Mouse (Mus musculus): ENCODE data around the gene Bex3. TPM values are rescaled to one million over a fixed set of nuclear protein-coding genes. Genes with fewer than 3 reads are reported as not detected.

Gene Bex3
- polyA plus RNA-seq, 2 experiments = 442 to 467 TPM

DNA sequence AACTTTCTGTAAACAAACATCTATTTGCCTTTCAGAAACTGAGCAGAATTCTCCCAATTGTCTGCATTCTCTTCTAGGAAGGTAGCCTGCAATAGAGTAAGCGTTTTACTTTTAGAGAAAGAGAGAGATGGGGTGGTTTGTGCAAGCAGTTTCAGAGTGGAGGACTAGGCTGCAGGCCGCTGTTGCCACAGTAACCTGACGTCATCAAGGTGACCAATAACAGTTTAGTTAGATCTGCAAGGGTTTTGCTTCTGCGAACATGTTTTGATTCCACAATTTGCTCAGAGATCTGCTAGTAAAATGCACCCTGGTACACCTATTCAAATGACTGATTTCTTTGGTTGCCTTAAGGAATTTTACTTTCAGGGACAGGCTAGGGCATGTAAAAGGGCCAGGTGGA, 43.2 kb downstream of the Bex3 start:
- Histone ChIP-seq H3K36me3 (ENCODE audit: control insufficient read depth, insufficient read depth, low read length) (no peaks in the 10 kb centered on the region), H3K27ac (replicated peaks; ENCODE audit: low read depth, low read length) (0 out of 2 replicates have a peak overlapping the region, but pooled peaks have one; percentile 39), H3K27me3 (ENCODE audit: control insufficient read depth, insufficient read depth, low read length) (no peaks in the 10 kb centered on the region), H3K9me3 (ENCODE audit: control insufficient read depth, low read length) (no peaks in the 10 kb centered on the region), H3K4me3 (replicated peaks; ENCODE audit: low read length) (no peak overlapping the region), H3K9ac (ENCODE audit: low read depth, low read length, severe bottlenecking) (no peak overlapping the region), H3K4me2 (replicated peaks; ENCODE audit: low read depth, low read length, severe bottlenecking) (no peak overlapping the region), H3K4me1 (ENCODE audit: control insufficient read depth, insufficient read depth, low read length) (no peaks in the 10 kb centered on the region)
- no peak for ATAC-seq (ENCODE audit: low FRiP score, low read depth)
- peak; percentile 26 for DNase-seq (ENCODE audit: low spot score)
- 31% methylated on average over 4 of the region's 4 CpGs for WGBS
- TF ChIP-seq POLR2A (IDR thresholded peaks at IDR 0.05; ENCODE audit: borderline replicate concordance, extremely low read depth, insufficient read depth, insufficient read length) = no peak

DNA sequence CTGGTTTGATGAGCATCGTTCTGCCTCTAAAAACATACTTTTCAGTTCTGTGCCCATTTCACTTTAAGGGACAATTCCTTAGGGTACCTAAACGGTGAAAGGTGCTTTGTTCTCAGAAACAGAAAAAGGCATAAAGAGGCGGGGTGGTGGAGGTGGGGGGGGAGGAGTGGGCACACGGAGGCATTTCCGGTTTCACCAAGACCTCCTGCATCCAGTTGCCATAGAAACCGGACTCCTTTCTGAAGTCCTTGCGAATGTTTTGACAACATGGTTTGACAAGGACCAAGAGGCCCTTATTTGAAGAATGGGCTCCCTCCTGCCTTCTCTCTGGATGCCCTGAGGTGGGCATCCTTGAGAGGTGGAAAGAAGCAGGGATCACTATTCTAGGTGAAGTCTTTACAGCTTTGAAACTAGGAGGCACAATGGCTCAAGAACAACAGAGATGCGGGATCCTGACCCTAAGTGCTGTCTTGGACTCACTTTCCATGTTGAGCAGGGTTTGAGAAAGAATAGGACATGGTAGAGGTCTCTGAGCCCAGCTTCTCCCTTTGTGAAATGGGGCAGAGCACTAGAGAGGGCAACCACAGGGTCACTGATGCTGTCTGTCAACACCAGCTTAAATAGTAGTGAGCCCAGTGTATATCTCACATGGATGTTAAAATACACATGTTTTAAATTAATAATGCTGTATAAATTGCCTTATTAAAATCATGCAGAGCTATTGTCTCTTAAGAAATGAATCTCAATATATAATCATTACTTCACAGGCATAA, 43.9 kb downstream of the Bex3 start:
- TF ChIP-seq POLR2A (IDR thresholded peaks at IDR 0.05; ENCODE audit: borderline replicate concordance, extremely low read depth, insufficient read depth, insufficient read length) = no peak
- WGBS = 30% methylated on average over 8 of the region's 8 CpGs
- Histone ChIP-seq H3K9ac (ENCODE audit: low read depth, low read length, severe bottlenecking) (no peak overlapping the region), H3K27me3 (ENCODE audit: control insufficient read depth, insufficient read depth, low read length) (no peaks in the 10 kb centered on the region), H3K4me2 (replicated peaks; ENCODE audit: low read depth, low read length, severe bottlenecking) (no peak overlapping the region), H3K9me3 (ENCODE audit: control insufficient read depth, low read length) (no peaks in the 10 kb centered on the region), H3K36me3 (ENCODE audit: control insufficient read depth, insufficient read depth, low read length) (no peaks in the 10 kb centered on the region), H3K4me1 (ENCODE audit: control insufficient read depth, insufficient read depth, low read length) (no peaks in the 10 kb centered on the region), H3K4me3 (replicated peaks; ENCODE audit: low read length) (no peak overlapping the region), H3K27ac (replicated peaks; ENCODE audit: low read depth, low read length) (no peak overlapping the region)
- ATAC-seq (ENCODE audit: low FRiP score, low read depth) (no peak), DNase-seq (ENCODE audit: low spot score) (no peak)

GRCm38 (mm10) chrX:136319953-136320352, 49.9 kb downstream of the Bex3 start:
- H3K4me3 ChIP-seq (replicated peaks; ENCODE audit: low read length) = no peak overlapping the region
- H3K36me3 ChIP-seq (ENCODE audit: control insufficient read depth, insufficient read depth, low read length) = no peaks in the 10 kb centered on the region
- 66% methylated on average over 4 of the region's 4 CpGs for WGBS
- no peak for TF ChIP-seq POLR2A (IDR thresholded peaks at IDR 0.05; ENCODE audit: borderline replicate concordance, extremely low read depth, insufficient read depth, insufficient read length)
- H3K9ac ChIP-seq (ENCODE audit: low read depth, low read length, severe bottlenecking) = no peak overlapping the region
- H3K9me3 ChIP-seq (ENCODE audit: control insufficient read depth, low read length) = no peaks in the 10 kb centered on the region
- H3K4me2 ChIP-seq (replicated peaks; ENCODE audit: low read depth, low read length, severe bottlenecking) = no peak overlapping the region
- no peak for DNase-seq (ENCODE audit: low spot score)
- H3K4me1 ChIP-seq (ENCODE audit: control insufficient read depth, insufficient read depth, low read length) = no peaks in the 10 kb centered on the region
- no peaks in the 10 kb centered on the region for H3K27me3 ChIP-seq (ENCODE audit: control insufficient read depth, insufficient read depth, low read length)
- no peak for ATAC-seq (ENCODE audit: low FRiP score, low read depth)
- no peak overlapping the region for H3K27ac ChIP-seq (replicated peaks; ENCODE audit: low read depth, low read length)

Other genes starting within 250 kb of the Bex3 start
- gene Arxes1, start 236.9 kb upstream of the Bex3 start, polyA plus RNA-seq (2012; rRNA removed) = 12.5 and 15.0 TPM in 2 replicates
- 31.1 and 34.3 TPM in 2 replicates for gene Arxes1, start 236.9 kb upstream of the Bex3 start, polyA plus RNA-seq (2014; fragmentation: Nextera tagmentation; extraction: Ambion mirVana)
- gene Bex2, start 202.0 kb upstream of the Bex3 start, polyA plus RNA-seq (2012; rRNA removed) = 33.5 and 52.3 TPM in 2 replicates
- gene Bex2, start 202.0 kb upstream of the Bex3 start, polyA plus RNA-seq (2014; fragmentation: Nextera tagmentation; extraction: Ambion mirVana) = 65.5 and 78.4 TPM in 2 replicates
- 0.03 TPM in 2 replicates for gene Nxf3, start 185.0 kb upstream of the Bex3 start, polyA plus RNA-seq (2012; rRNA removed)
- gene Nxf3, start 185.0 kb upstream of the Bex3 start, polyA plus RNA-seq (2014; fragmentation: Nextera tagmentation; extraction: Ambion mirVana) = not detected in 2 replicates
- gene Bex4, start 131.3 kb upstream of the Bex3 start, polyA plus RNA-seq (2012; rRNA removed) = 16.6 and 30.9 TPM in 2 replicates
- 38.3 and 43.5 TPM in 2 replicates for gene Bex4, start 131.3 kb upstream of the Bex3 start, polyA plus RNA-seq (2014; fragmentation: Nextera tagmentation; extraction: Ambion mirVana)
- gene Tceal8, start 97.9 kb upstream of the Bex3 start, polyA plus RNA-seq (2012; rRNA removed) = 110 and 148 TPM in 2 replicates
- gene Tceal8, start 97.9 kb upstream of the Bex3 start, polyA plus RNA-seq (2014; fragmentation: Nextera tagmentation; extraction: Ambion mirVana) = 203 and 216 TPM in 2 replicates
- 10.2 and 25.8 TPM in 2 replicates for gene Tceal5, start 66.4 kb upstream of the Bex3 start, polyA plus RNA-seq (2012; rRNA removed)
- 4.7 and 5.6 TPM in 2 replicates for gene Tceal5, start 66.4 kb upstream of the Bex3 start, polyA plus RNA-seq (2014; fragmentation: Nextera tagmentation; extraction: Ambion mirVana)
- gene Tceal7, start 55.5 kb upstream of the Bex3 start, polyA plus RNA-seq (2012; rRNA removed) = 56.8 and 88.7 TPM in 2 replicates
- 74.4 and 121 TPM in 2 replicates for gene Tceal7, start 55.5 kb upstream of the Bex3 start, polyA plus RNA-seq (2014; fragmentation: Nextera tagmentation; extraction: Ambion mirVana)
- 68.3 and 112 TPM in 2 replicates for gene Bex1, start 54.7 kb upstream of the Bex3 start, polyA plus RNA-seq (2012; rRNA removed)
- gene Bex1, start 54.7 kb upstream of the Bex3 start, polyA plus RNA-seq (2014; fragmentation: Nextera tagmentation; extraction: Ambion mirVana) = 83.7 and 92.3 TPM in 2 replicates
- gene Tceal9, start 25.2 kb upstream of the Bex3 start, polyA plus RNA-seq (2012; rRNA removed) = 336 and 383 TPM in 2 replicates
- gene Tceal9, start 25.2 kb upstream of the Bex3 start, polyA plus RNA-seq (2014; fragmentation: Nextera tagmentation; extraction: Ambion mirVana) = 626 and 632 TPM in 2 replicates
- not detected in 2 replicates for gene Kir3dl1, start 247.7 kb downstream of the Bex3 start, polyA plus RNA-seq (2012; rRNA removed)
- gene Kir3dl1, start 247.7 kb downstream of the Bex3 start, polyA plus RNA-seq (2014; fragmentation: Nextera tagmentation; extraction: Ambion mirVana) = not detected in 2 replicates